Mouse (Mus musculus): ENCODE results near the gene Dip2b. TPM values are rescaled to one million over a fixed set of nuclear protein-coding genes. Genes with fewer than 3 reads are reported as not detected.
A peak's percentile ranks its signal among the peaks of the same experiment; 100 is the strongest.

The Dip2b gene
- polyA plus RNA-seq, 1 experiment from 2014 or later = 21.1 TPM

GRCm38 (mm10) chr15:100129151-100129790 is 90.8 kb downstream of the Dip2b start:
- H3K27ac ChIP-seq (ENCODE audit: low read length) = no peak overlapping the region
- H3K4me3 ChIP-seq (replicated peaks; ENCODE audit: low read length) = no peak overlapping the region
- H3K9me3 ChIP-seq (ENCODE audit: control insufficient read depth, low read length) = no peaks in the 10 kb centered on the region
- H3K4me1 ChIP-seq (replicated peaks; ENCODE audit: control insufficient read depth, insufficient read depth, low read length) = peaks cover 8% of the 10 kb centered on the region; the same call in 1 of the 2 replicates
- no peaks in the 10 kb centered on the region for H3K27me3 ChIP-seq (replicated peaks; ENCODE audit: control insufficient read depth, insufficient read depth, low read length)
- WGBS = 50% methylated on average over 7 of the region's 7 CpGs
- no peaks in the 10 kb centered on the region for H3K36me3 ChIP-seq (ENCODE audit: control insufficient read depth, insufficient read depth)
- no peak for ATAC-seq
- no peak overlapping the region for H3K4me2 ChIP-seq (ENCODE audit: low read length)
- no peak overlapping the region for H3K9ac ChIP-seq (replicated peaks; ENCODE audit: low read depth, low read length)

GRCm38 (mm10) chr15:100139665-100140064 is 101.2 kb downstream of the Dip2b start:
- Histone ChIP-seq H3K9ac (replicated peaks; ENCODE audit: low read depth, low read length) (no peak overlapping the region), H3K9me3 (ENCODE audit: control insufficient read depth, low read length) (no peaks in the 10 kb centered on the region), H3K4me2 (ENCODE audit: low read length) (no peak overlapping the region), H3K4me1 (replicated peaks; ENCODE audit: control insufficient read depth, insufficient read depth, low read length) (no peaks in the 10 kb centered on the region), H3K4me3 (replicated peaks; ENCODE audit: low read length) (no peak overlapping the region), H3K36me3 (ENCODE audit: control insufficient read depth, insufficient read depth) (peaks cover 4% of the 10 kb centered on the region; the same call in 1 of the 2 replicates), H3K27ac (ENCODE audit: low read length) (no peak overlapping the region), H3K27me3 (replicated peaks; ENCODE audit: control insufficient read depth, insufficient read depth, low read length) (no peaks in the 10 kb centered on the region)
- ATAC-seq = no peak
- WGBS = 92% methylated on average over 5 of the region's 5 CpGs

GRCm38 (mm10) chr15:100140428-100140827 is 102.0 kb downstream of the Dip2b start:
- H3K9me3 ChIP-seq (ENCODE audit: control insufficient read depth, low read length) = no peaks in the 10 kb centered on the region

DNA sequence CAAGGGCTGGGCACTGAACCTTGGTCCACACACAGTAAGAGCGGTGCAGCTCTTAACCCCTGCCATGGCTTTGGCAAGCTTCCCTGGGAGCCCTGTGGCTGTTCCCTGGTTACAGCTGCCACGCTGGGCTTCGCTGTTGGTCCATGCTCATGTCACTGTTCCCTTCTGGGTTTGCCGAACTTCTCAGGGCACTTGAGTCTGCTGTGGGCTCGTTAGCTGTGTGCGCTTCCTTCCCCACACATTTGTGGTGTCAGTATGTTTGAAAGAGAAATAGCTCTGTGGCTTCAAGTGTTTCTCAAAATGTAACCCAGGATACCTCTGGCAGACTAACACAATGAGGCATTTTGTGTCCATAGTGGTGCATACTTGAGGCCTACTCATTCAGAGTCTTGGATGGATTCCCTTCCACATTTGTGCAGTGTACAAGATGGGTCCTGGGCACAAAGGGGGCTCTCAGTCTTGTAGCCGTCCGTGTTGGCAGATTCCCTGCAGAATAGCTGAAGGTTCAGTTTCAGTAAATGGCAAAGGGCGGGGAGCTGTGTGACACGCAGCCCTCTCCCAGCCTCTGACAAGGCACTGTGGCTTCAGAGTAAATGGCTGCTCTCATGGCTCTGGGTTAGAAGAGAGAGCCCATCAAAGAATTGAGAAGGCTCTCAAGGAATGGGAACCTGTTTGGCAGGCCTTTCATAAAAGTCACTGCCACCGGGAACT is 104.8 kb downstream of the Dip2b start:
- H3K9ac ChIP-seq (replicated peaks; ENCODE audit: low read depth, low read length) = no peak overlapping the region
- H3K36me3 ChIP-seq (ENCODE audit: control insufficient read depth, insufficient read depth) = peaks cover 4% of the 10 kb centered on the region; the same call in 1 of the 2 replicates
- H3K27me3 ChIP-seq (replicated peaks; ENCODE audit: control insufficient read depth, insufficient read depth, low read length) = no peaks in the 10 kb centered on the region
- no peak overlapping the region for H3K4me3 ChIP-seq (replicated peaks; ENCODE audit: low read length)
- peak; percentile 87 for ATAC-seq
- H3K27ac ChIP-seq (ENCODE audit: low read length) = peak overlapping the region; percentile 48
- H3K9me3 ChIP-seq (ENCODE audit: control insufficient read depth, low read length) = no peaks in the 10 kb centered on the region
- H3K4me1 ChIP-seq (replicated peaks; ENCODE audit: control insufficient read depth, insufficient read depth, low read length) = peaks cover 9% of the 10 kb centered on the region
- no peak overlapping the region for H3K4me2 ChIP-seq (ENCODE audit: low read length)
- WGBS = 35% methylated on average over 11 of the region's 11 CpGs

More at GRCm38 (mm10) chr15:100140428-100140827, 102.0 kb downstream of the Dip2b start:
- Histone ChIP-seq H3K9ac (replicated peaks; ENCODE audit: low read depth, low read length) (no peak overlapping the region), H3K4me1 (replicated peaks; ENCODE audit: control insufficient read depth, insufficient read depth, low read length) (peaks cover 7% of the 10 kb centered on the region), H3K27me3 (replicated peaks; ENCODE audit: control insufficient read depth, insufficient read depth, low read length) (no peaks in the 10 kb centered on the region), H3K36me3 (ENCODE audit: control insufficient read depth, insufficient read depth) (peaks cover 4% of the 10 kb centered on the region; the same call in 1 of the 2 replicates), H3K4me2 (ENCODE audit: low read length) (no peak overlapping the region), H3K4me3 (replicated peaks; ENCODE audit: low read length) (no peak overlapping the region), H3K27ac (ENCODE audit: low read length) (no peak overlapping the region)
- ATAC-seq = no peak
- 85% methylated on average over 4 of the region's 4 CpGs for WGBS

- ATAC-seq = no peak
- Histone ChIP-seq H3K4me2 (ENCODE audit: low read length) (no peak overlapping the region), H3K36me3 (ENCODE audit: control insufficient read depth, insufficient read depth) (peaks cover 4% of the 10 kb centered on the region; the same call in 1 of the 2 replicates), H3K4me1 (replicated peaks; ENCODE audit: control insufficient read depth, insufficient read depth, low read length) (peaks cover 9% of the 10 kb centered on the region), H3K4me3 (replicated peaks; ENCODE audit: low read length) (no peak overlapping the region), H3K27ac (ENCODE audit: low read length) (no peak overlapping the region), H3K27me3 (replicated peaks; ENCODE audit: control insufficient read depth, insufficient read depth, low read length) (no peaks in the 10 kb centered on the region), H3K9me3 (ENCODE audit: control insufficient read depth, low read length) (no peaks in the 10 kb centered on the region), H3K9ac (replicated peaks; ENCODE audit: low read depth, low read length) (no peak overlapping the region)
- WGBS = 58% methylated on average over 15 of the region's 15 CpGs
These were observed 106.7 kb downstream of the Dip2b start for GRCm38 (mm10) chr15:100144854-100145824.

DNA sequence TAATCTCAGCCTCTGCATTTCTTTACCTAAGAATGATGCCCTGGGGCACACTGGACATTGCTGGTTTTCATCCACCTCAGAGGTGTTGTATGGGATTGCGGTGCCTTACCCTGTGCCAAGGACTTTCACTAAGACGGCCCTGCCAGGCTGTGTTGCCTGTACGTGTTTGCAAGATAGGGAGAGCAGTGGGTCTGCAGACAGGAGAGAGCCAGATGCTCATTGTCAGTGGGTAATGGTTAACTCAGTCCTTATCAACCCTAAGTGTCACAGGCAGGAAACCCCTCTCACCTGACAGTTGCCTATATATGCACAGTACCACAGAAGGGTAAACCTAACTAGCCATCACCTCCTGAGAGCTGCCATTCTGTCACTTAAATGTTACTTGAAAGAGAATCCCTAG is 107.5 kb downstream of the Dip2b start:
- Histone ChIP-seq H3K27me3 (replicated peaks; ENCODE audit: control insufficient read depth, insufficient read depth, low read length) (no peaks in the 10 kb centered on the region), H3K4me3 (replicated peaks; ENCODE audit: low read length) (no peak overlapping the region), H3K9ac (replicated peaks; ENCODE audit: low read depth, low read length) (no peak overlapping the region), H3K4me2 (ENCODE audit: low read length) (no peak overlapping the region), H3K9me3 (ENCODE audit: control insufficient read depth, low read length) (no peaks in the 10 kb centered on the region), H3K36me3 (ENCODE audit: control insufficient read depth, insufficient read depth) (peaks cover 4% of the 10 kb centered on the region; the same call in 1 of the 2 replicates), H3K27ac (ENCODE audit: low read length) (no peak overlapping the region), H3K4me1 (replicated peaks; ENCODE audit: control insufficient read depth, insufficient read depth, low read length) (peaks cover 9% of the 10 kb centered on the region)
- ATAC-seq = no peak
- WGBS = 79% methylated on average over 3 of the region's 3 CpGs

GRCm38 (mm10) chr15:100150593-100150992 is 112.1 kb downstream of the Dip2b start:
- Histone ChIP-seq H3K27me3 (replicated peaks; ENCODE audit: control insufficient read depth, insufficient read depth, low read length) (no peaks in the 10 kb centered on the region), H3K27ac (ENCODE audit: low read length) (no peak overlapping the region)

GRCm38 (mm10) chr15:100152321-100152720 is 113.9 kb downstream of the Dip2b start:
- H3K4me3 ChIP-seq (replicated peaks; ENCODE audit: low read length) = no peak overlapping the region
- H3K36me3 ChIP-seq (ENCODE audit: control insufficient read depth, insufficient read depth) = peaks cover 12% of the 10 kb centered on the region
- no peak overlapping the region for H3K4me2 ChIP-seq (ENCODE audit: low read length)
- H3K9ac ChIP-seq (replicated peaks; ENCODE audit: low read depth, low read length) = no peak overlapping the region
- 95% methylated on average over 3 of the region's 3 CpGs for WGBS
- no peak overlapping the region for H3K27ac ChIP-seq (ENCODE audit: low read length)
- H3K9me3 ChIP-seq (ENCODE audit: control insufficient read depth, low read length) = no peaks in the 10 kb centered on the region
- no peaks in the 10 kb centered on the region for H3K27me3 ChIP-seq (replicated peaks; ENCODE audit: control insufficient read depth, insufficient read depth, low read length)
- ATAC-seq = no peak
- H3K4me1 ChIP-seq (replicated peaks; ENCODE audit: control insufficient read depth, insufficient read depth, low read length) = no peaks in the 10 kb centered on the region; the same call in 1 of the 2 replicates

More at GRCm38 (mm10) chr15:100150593-100150992, 112.1 kb downstream of the Dip2b start:
- Histone ChIP-seq H3K9me3 (ENCODE audit: control insufficient read depth, low read length) (no peaks in the 10 kb centered on the region), H3K36me3 (ENCODE audit: control insufficient read depth, insufficient read depth) (peaks cover 6% of the 10 kb centered on the region), H3K4me1 (replicated peaks; ENCODE audit: control insufficient read depth, insufficient read depth, low read length) (peaks cover under 1% of the 10 kb centered on the region; the same call in 1 of the 2 replicates), H3K4me3 (replicated peaks; ENCODE audit: low read length) (no peak overlapping the region), H3K4me2 (ENCODE audit: low read length) (no peak overlapping the region), H3K9ac (replicated peaks; ENCODE audit: low read depth, low read length) (no peak overlapping the region)
- 72% methylated on average over 4 of the region's 4 CpGs for WGBS
- no peak for ATAC-seq

All from forebrain, embryonic 16.5 days (tissue).